Mouse (Mus musculus): ENCODE measurements around the gene Extl2.

DNA sequence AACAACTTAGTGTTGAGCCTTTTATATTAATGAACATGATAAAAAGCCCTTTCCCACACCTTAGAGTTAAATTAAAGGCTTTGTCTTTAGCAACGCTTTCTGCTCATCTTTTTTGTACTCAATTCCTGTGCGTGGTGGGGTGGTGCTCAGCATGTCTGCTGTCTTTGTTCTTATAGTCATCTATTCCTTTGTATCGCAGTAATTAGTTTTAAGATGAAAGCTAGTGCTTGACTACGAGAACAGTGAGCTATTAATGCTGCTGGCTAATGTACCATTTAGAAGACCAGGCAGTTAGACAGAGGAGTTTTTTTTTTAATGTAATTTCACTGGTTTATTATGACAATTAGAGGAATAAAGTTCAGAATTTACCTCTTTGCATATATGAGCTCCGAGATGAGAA lies 53.1 kb downstream of the Extl2 start:
- TF ChIP-seq CTCF (IDR thresholded peaks at IDR 0.05; ENCODE audit: low read depth): no peak
- TF ChIP-seq EP300 (IDR thresholded peaks at IDR 0.05; ENCODE audit: low read depth): no peak
